Mouse (Mus musculus) A20 (cell line): Measurements from ENCODE around the gene Cers5.
"Not testable (repeated sequence)": the region's sequence is repeated elsewhere in the genome, so short reads cannot be mapped to it uniquely, and the experiment has no call there.

ENCODE experiments used
- DNase-seq: peaks from one replicate; pipeline ENCODE4 v3.0.0-alpha.2; 2011; ENCODE audit warnings: low read depth, low spot score

Cers5 gene

DNA sequence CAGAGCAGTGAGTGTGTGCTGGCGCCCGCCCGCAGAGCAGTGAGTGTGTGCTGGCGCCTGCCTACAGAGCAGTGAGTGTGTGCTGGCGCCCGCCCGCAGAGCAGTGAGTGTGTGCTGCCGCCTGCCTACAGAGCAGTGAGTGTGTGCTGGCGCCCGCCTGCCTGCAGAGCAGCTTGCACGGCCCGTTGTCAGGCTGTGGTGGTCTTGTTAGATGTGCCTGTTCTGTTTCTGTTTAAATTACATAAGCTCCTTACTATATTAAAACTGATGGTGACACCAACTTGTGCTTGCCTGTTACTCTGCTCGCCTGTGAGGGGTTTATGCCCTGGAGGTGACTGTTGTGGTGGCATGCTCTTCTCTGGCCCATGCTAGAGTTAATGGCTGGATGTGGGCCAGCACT, 64.5 kb downstream of the Cers5 start:
- DNase-seq: no peak

DNA sequence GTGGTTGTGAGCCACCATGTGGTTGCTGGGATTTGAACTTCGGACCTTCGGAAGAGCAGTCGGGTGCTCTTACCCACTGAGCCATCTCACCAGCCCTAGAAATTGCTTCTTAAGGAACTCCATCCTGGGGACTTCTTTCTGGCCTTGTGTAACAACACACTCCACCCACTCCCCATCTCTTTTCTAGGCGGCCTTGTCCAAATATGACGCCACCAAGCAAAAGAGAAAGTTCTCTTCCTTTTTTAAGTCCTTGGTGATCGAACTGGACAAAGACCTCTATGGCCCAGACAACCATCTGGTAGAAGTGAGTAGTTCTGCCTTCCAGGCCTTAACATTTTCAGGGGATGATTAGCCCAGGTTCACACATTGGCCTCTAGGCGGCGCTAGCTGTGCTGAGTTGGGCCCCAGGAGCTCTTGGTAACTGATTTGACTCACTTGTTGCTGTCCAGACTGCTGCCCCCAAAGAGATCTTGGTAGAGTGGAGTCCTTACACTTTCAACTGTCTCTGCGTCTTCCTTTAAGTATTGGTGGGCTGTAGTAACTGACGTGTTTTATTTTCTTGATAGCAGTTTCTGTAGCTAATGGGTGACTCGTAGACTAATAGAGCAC, 67.1 kb downstream of the Cers5 start, which contains the start of gene Gm17349:
Gm17349 (minus strand) TSS at position 51 of the 609 bp plus-strand sequence.
- DNase-seq: peak; percentile 74

DNA sequence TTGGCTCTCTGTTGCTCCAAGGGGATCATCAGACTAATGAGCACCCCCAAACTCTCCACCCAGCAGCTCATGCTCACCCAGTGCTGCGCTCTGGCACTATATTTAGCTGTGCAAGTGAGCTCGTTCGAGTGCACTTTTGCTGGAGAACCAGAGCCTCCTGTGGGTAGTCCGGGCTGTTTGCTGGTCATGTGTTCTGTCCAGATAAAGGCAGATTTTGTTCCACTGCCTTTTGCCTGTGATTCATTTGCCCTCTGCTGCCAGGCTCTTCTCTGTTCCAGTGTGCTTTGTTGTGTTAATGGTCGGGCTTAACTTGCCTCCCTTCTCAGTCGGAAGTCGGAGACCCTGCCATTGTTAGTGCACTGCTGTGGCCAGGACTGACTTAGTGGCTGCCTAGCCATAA, 67.8 kb downstream of the Cers5 start:
- no peak for DNase-seq

DNA sequence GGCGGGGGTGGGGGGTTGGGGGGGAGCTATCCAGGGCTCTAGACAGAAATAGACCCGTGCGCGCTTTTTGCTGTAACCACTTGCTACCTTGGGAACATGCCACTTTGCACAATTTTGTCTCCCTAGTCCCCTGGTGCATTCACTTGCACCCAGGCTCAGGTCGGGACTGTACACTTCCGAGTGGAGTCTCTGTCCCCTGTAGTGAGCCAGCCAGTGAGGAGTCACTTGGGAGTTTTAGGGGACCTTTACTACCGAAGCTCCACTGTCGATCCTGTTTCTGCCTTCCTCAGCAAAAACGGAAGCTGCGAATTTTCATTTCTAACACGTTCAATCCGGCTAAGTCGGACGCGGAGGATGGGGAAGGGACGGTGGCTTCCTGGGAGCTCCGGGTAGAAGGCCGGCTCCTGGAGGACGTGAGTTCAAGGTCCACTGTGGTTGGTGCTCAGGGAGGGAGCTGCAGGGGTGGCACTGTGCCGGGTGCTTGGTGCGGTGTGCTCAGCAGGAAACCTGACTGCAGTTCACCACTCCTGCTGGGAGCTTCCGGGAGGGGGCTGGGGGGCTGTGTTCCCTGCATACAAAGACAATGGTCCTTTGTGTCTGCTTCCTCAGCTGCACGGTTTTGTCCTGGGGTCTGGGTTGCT, 68.5 kb downstream of the Cers5 start:
- DNase-seq: no peak

DNA sequence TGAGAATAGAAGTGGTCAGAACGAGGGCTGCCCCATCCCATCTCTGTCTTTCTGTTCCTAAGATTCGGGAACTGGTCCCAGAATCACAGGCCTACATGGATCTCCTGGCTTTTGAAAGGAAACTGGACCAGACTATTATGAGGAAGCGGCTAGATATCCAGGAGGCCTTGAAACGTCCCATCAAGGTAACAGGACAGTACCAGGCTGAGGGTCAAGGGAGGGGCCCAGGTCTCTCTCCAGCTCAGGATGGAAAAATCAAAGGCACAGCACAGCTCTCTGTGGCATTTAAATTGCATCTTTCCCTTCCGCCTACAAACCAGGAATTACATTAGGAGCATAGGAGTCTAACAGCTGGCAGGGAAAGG, 69.0 kb downstream of the Cers5 start:
- no peak for DNase-seq

DNA sequence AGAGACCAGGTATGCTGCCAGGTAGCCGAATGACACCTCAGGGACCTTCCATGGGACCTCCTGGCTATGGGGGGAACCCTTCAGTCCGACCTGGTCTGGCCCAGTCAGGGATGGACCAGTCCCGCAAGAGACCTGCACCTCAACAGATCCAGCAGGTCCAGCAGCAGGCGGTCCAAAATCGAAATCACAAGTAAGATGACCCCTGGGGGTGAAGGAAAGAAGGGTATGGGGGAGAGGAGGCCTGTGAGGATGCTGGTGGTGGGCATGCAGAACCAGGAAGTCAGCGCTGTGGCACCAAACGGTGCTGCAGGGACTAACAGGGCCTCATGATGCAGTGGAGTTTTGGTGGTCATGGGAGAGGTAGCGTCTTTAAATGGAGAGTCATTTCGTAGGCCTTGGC, 69.6 kb downstream of the Cers5 start:
- DNase-seq: no peak

DNA sequence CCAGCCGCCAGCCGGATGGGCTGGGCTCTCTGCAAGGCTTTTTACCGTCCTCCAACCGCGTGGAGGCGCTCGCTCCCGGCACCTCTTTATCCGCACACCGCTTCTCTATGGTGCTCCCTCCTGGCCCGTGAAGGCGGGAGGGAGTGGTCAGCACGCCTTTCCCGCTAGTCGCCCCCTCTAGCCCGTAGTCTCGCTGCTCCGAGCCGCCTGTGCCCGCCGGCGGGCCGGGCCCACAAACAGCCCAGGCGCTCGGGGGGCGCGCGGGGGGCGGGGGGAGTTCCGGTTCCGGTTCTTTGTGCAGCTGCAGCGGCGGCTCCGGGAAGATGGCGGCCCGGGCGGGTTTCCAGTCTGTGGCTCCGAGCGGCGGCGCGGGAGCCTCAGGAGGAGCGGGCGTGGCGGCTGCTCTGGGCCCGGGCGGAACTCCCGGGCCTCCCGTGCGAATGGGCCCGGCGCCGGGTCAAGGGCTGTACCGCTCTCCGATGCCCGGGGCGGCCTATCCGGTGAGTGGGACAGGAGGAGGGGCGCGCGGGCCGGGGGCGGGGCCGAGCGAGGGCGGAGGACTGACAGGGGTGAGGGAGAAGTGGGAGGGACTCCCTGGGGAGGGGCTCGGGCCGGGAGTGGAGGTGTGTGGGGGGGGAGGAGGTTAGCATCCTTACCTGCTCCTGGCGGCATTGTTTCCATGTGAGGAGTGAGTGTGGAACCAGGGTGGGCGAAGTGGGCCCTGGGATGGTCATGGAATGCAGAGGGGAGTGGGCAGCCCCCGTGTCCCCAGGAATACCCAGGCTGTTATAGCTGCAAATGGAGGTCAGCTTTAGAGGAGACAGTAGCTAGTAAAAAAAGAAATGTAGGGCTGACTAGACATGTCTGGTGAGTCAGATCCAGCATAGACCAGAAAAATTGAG, 70.4 kb downstream of the Cers5 start, which contains the start of gene Smarcd1:
Smarcd1 (plus strand) TSS at position 131 of the 902 bp plus-strand sequence.
- DNase-seq: peak; percentile 94

DNA sequence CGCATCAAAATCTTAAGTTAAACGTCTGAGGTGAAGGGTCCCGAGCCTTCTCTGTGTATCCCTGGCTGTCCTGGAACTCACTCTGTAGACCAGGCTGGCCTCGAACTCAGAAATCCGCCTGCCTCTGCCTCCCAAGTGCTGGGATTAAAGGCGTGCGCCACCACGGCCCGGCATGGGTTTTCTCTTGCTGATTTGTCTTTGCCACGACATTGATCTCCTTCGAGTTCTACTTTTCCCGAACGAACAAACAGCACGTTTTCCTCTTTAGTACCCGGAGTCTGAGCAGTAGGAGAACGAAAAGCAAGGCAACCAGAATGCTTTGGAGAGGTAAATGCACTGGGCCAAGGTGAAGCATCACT, 71.1 kb downstream of the Cers5 start:
- DNase-seq: not testable (repeated sequence)

DNA sequence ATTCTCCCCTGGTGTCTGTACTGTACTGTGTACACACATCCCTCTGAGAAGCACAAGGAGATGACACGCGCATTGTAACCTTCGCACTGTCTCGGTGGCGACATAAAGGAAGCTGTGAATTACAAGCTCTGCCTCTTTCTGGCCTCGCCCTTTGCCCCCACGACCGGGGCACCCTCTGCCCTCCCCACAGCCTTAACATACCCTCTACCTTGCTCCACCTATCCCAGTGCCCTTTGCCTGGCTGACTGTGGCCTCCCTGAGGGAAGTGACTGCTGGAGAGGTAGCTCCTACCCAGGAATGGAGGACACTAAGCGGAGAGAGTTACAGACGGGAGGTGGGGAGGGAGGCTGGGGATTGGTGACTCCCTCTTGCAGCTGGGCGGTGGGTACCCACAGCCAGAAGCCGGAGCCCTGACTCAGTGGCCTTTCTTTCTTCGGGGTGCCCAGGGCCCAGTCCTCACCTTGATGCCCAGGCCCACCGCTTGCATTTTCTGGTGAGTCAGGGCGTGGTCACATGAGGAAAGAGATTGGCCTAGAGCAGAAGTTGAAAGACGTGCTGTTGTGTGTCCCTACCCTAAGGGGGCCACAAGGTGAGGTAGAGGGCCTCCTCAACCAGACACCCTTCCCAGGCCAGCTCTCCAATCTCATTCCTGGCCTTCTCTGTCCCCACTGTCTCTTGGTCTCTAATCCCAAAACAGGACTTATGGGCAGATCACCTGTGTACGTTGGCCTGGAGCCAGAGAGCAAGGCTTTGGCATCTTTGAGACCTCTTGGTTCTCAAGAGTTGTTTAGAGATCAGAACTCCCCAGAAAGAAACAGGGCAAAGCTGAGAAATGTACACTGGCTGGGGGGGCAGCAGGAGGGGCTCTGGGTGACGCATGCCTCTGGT, 72.2 kb downstream of the Cers5 start:
- DNase-seq: no peak

DNA sequence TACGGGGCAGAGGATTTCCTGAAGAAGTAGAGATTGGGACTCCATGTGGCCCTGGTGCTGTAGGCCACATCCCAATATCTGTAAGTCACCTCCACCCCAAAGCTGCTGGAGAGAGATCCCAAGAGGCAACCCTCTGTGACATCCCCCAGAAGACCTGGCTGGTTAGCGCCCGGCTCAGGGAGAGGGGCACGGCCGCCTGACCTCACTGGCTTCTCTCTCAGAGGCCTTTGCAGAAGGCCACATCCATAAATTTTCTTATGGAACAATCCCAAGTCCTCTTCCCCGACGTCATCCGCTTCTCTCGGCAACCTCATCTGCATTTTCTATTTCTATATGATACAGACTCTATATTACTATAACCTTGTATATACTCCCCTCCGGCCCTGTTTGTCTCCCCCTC, 73.0 kb downstream of the Cers5 start:
- no peak for DNase-seq

DNA sequence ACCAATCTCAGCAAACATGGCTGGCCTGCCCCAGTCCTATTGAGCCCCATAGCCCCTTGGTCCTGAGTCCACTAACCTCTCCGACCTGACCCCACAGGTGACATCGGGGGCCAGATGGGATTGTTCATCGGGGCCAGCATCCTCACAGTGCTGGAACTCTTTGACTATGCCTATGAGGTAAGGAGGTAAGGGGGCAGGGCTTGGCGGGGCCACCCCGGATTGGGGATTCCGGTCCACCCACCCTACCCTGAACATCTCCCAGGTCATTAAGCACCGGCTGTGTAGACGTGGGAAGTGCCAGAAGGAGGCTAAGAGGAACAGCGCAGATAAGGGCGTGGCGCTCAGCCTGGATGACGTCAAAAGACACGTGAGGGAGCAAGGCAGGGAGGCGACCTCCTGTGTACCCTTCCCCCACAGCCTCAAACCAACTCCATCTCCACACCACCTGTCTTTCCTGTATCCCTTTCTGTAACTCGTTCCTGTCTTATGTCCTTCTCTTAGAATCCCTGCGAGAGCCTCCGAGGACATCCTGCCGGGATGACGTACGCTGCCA, 74.1 kb downstream of the Cers5 start:
- DNase-seq: no peak

DNA sequence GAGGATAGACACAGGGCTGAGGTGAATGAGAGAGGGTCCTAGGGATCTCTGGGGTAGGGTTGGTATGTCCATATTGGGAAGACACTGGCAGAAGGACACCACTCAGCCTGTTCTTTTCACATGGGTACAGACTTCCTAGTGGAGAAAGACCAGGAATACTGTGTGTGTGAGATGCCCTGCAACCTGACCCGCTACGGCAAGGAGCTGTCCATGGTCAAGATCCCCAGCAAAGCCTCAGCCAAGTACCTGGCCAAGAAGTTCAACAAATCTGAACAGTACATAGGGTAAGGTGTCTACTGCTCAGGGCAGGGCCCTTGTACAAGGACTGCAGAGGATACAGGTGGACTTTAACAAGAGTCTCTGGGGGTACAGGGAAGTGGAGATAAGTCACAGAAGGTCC, 75.4 kb downstream of the Cers5 start:
- no peak for DNase-seq

DNA sequence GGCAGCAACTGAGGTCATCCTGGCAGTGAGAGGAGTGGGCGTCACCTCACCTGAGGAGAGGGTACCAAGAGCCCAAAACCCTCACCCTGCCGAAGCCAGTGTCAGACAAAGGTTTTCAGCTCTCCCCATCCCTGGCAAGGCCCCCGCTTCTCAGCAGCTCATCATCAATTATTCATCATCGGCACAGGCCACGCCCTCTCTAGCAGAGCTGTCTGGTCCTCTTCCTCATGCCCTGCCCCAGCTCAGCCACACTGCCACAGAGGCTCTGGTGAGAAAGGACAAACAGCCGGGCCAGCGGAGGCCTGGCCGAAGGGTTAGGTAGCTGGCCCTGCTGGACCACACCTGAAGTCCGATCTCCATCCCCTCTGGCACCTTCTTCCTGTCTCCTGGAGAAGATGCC, 80.7 kb downstream of the Cers5 start:
- no peak for DNase-seq

DNA sequence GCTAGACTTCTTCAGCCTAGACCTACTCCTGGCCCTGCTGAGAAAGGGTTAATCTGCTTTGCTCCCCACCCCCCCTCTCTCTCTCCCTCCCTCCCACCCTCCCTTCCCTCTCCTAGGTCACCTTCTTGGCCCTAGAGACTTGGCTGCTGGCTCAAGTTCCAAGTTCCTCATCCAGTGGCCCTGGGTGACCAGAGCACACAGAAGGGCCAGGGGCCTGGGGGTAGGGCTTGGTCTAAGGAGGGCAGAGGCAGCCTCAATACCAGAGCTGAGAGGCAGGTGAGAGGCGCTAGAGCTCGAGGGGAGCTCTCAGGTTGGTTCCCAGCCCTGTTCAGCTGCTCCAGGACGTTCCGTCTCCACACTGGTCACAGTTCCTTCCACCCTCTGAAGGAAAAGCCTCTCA, 81.8 kb downstream of the Cers5 start:
- DNase-seq: no peak

DNA sequence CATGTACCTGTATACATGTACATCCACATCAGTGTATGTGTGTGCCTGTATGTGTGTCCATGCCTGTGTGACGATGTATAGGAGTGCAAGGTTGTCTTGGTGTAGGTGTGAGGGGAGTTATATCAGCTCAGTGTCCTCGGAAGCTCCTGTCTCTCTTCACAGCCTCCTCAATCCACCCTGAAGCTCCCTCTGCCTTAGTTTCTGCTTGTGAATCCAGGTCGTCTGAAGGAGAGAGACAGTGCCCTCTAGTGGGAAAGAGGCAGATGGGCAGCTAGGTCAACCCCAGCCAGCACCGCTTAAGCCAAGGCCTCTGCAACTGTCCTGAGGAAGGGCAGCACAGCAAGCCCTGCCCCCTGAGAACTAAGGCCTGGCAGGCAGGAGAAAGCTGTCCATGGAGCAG, 84.0 kb downstream of the Cers5 start:
- peak; percentile 65 for DNase-seq
